Mouse (Mus musculus) adrenal gland, adult 8-10 months (tissue): Measurements from ENCODE around the gene Eps15. TPM values are rescaled to one million over a fixed set of nuclear protein-coding genes. Genes with fewer than 3 reads are reported as not detected.
A peak's percentile ranks its signal among the peaks of the same experiment; 100 is the strongest.

Source experiments
- DNase-seq: peaks from one replicate; pipeline ENCODE4 v3.0.0; 2022
- total RNA-seq, 4 experiments: library from RNA; stranded (reverse); gene quantifications; 2 replicates each; pipeline ENCODE4 v1.2.4; 2022

Eps15 gene
- 100 to 1,000 TPM in 2 of 4 experiments, 10 to 100 TPM in 2; 75.8 to 118 (median 94.2) TPM for total RNA-seq

GRCm38 (mm10) chr4:109279689-109280458, at the start of gene Eps15:
TSS of gene Eps15 (plus strand) at chr4:109280268.
- peak; percentile 84 for DNase-seq

- no peak for DNase-seq
Measured at GRCm38 (mm10) chr4:109234185-109234584, 45.9 kb upstream of the Eps15 start, which contains the start of gene Calr4. TSS of gene Calr4 (plus strand) at chr4:109234485.

GRCm38 (mm10) chr4:109234806-109235350, 45.2 kb upstream of the Eps15 start:
- DNase-seq = no peak

GRCm38 (mm10) chr4:109236186-109236879, 43.7 kb upstream of the Eps15 start:
- DNase-seq = no peak

- DNase-seq = peak; percentile 51
Measured at GRCm38 (mm10) chr4:109238428-109239268, 41.4 kb upstream of the Eps15 start.

GRCm38 (mm10) chr4:109241221-109241620, 38.8 kb upstream of the Eps15 start:
- DNase-seq = no peak

GRCm38 (mm10) chr4:109241934-109242333, 38.1 kb upstream of the Eps15 start:
- no peak for DNase-seq

GRCm38 (mm10) chr4:109244506-109244905, 35.6 kb upstream of the Eps15 start:
- no peak for DNase-seq

- DNase-seq = no peak
Measured at GRCm38 (mm10) chr4:109245016-109245620, 35.0 kb upstream of the Eps15 start.

- DNase-seq = peak; percentile 18
Measured at GRCm38 (mm10) chr4:109251605-109252004, 28.5 kb upstream of the Eps15 start.

- DNase-seq = no peak
Measured at GRCm38 (mm10) chr4:109252199-109252598, 27.9 kb upstream of the Eps15 start.

- no peak for DNase-seq
Measured at GRCm38 (mm10) chr4:109253664-109254151, 26.4 kb upstream of the Eps15 start.

GRCm38 (mm10) chr4:109254511-109254910, 25.6 kb upstream of the Eps15 start:
- DNase-seq = no peak

GRCm38 (mm10) chr4:109255321-109255720, 24.7 kb upstream of the Eps15 start:
- no peak for DNase-seq

- DNase-seq = no peak
Measured at GRCm38 (mm10) chr4:109255727-109256417, 24.2 kb upstream of the Eps15 start.

GRCm38 (mm10) chr4:109256791-109257190, 23.3 kb upstream of the Eps15 start:
- DNase-seq = no peak

- DNase-seq = no peak
Measured at GRCm38 (mm10) chr4:109257639-109258038, 22.4 kb upstream of the Eps15 start.

- no peak for DNase-seq
Measured at GRCm38 (mm10) chr4:109262068-109262467, 18.0 kb upstream of the Eps15 start.

- peak; percentile 42 for DNase-seq
Measured at GRCm38 (mm10) chr4:109266056-109266455, 14.0 kb upstream of the Eps15 start.

- DNase-seq = no peak
Measured at GRCm38 (mm10) chr4:109266744-109267143, 13.3 kb upstream of the Eps15 start.

GRCm38 (mm10) chr4:109267452-109267851, 12.6 kb upstream of the Eps15 start:
- no peak for DNase-seq
